Mouse (Mus musculus): ENCODE measurements around the gene Cdk5rap2.

DNA sequence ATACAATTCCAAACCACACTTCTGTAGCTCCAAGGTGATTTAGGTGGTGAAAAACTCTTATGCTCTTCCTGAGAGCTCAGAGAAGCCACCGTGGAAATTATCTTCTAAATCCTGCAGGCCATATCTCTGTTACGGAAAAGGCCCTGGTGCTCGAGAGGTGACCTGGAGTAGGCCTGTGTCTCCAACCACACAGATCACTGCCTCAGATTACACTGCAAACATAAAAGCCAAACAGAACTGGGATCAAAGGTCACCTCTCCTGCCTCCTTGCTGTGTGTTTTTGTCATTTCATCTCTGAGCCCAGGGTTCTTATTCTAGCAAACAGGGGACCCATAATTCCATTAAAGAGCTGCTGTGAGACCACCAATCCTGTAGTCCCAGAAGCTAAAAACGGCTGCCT lies 48.9 kb downstream of the Cdk5rap2 start:
- TF ChIP-seq CTCF (IDR thresholded peaks at IDR 0.05) = no peak
- TF ChIP-seq POLR2A (IDR thresholded peaks at IDR 0.05; ENCODE audit: insufficient read depth, low read depth, low read length) = no peak

All from heart, adult 2 months (tissue).